Mouse (Mus musculus): ENCODE data around the gene Bex4. TPM values are rescaled to one million over a fixed set of nuclear protein-coding genes. Genes with fewer than 3 reads are reported as not detected.
"Not testable (repeated sequence)": the region's sequence is repeated elsewhere in the genome, so short reads cannot be mapped to it uniquely, and the experiment has no call there.

Gene Bex4
- polyA plus RNA-seq, 1 experiment from 2014 or later, result 28.7 TPM

DNA sequence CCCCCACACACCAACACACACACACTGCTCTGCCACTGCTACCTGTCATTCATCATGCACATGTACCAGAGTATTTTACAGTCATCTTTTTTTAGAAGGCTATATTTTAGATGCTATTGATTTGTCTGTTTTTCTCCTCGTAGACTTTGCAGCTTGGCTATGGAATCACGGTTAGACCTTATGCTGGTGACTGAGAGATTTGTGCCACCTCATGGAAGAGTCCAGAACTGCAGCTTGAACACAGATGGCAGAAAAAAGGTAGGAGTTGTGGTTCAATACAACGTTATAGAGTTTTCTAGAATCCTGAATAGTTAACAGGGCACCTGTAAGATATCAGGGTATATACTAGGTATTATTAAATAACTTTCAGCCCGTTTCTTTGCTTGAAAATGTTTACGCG, 30.9 kb upstream of the Bex4 start:
- no peak overlapping the region for H3K4me3 ChIP-seq (ENCODE audit: low read depth, low read length)
- no peaks in the 10 kb centered on the region for H3K27me3 ChIP-seq (ENCODE audit: control insufficient read depth, insufficient read depth, low read length)
- H3K4me1 ChIP-seq (replicated peaks; ENCODE audit: control insufficient read depth, insufficient read depth), result no peaks in the 10 kb centered on the region
- DNase-seq (ENCODE audit: low spot score), result peak; percentile 42
- TF ChIP-seq CTCF (IDR thresholded peaks at IDR 0.05; ENCODE audit: low read depth), result peak; percentile 76
- TF ChIP-seq EP300 (optimal IDR thresholded peaks at IDR 0.05), result no peak
- H3K27ac ChIP-seq (replicated peaks), result no peak overlapping the region
- ATAC-seq (ENCODE audit: low FRiP score, low TSS enrichment), result no peak
- no peak overlapping the region for H3K9ac ChIP-seq (ENCODE audit: low read length)
- H3K4me2 ChIP-seq (replicated peaks; ENCODE audit: low read depth), result no peak overlapping the region
- H3K9me3 ChIP-seq (ENCODE audit: control insufficient read depth, low read length), result no peaks in the 10 kb centered on the region
- H3K36me3 ChIP-seq (ENCODE audit: control insufficient read depth, insufficient read depth, low read length), result no peaks in the 10 kb centered on the region
- WGBS, result 34% methylated on average over 6 of the region's 6 CpGs

DNA sequence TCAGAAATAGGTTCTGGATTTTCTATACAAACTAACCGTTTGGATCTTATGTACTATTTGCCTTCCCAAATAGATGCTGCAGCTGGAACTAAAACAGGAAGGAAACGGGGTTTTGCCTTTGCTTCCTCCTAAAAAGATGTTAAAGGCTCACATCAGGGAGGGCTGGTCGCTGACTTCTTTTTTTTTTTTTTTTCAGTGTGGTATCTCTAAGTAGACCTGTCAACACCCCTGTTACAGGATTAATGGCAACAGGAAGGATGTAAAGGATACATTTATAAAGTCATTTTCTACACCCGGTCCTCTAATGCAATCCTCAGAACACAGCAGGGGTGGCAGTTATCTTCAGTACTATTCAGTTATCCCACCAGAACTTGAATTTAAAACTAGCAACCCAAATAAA, 23.8 kb upstream of the Bex4 start:
- no peak overlapping the region; the same call in 1 of the 2 replicates for H3K4me2 ChIP-seq (replicated peaks; ENCODE audit: low read depth)
- H3K36me3 ChIP-seq (ENCODE audit: control insufficient read depth, insufficient read depth, low read length), result no peaks in the 10 kb centered on the region
- WGBS, result 29% methylated on average over 4 of the region's 4 CpGs
- H3K9ac ChIP-seq (ENCODE audit: low read length), result no peak overlapping the region
- no peak for TF ChIP-seq CTCF (IDR thresholded peaks at IDR 0.05; ENCODE audit: low read depth)
- TF ChIP-seq EP300 (optimal IDR thresholded peaks at IDR 0.05), result no peak
- no peaks in the 10 kb centered on the region for H3K9me3 ChIP-seq (ENCODE audit: control insufficient read depth, low read length)
- H3K27me3 ChIP-seq (ENCODE audit: control insufficient read depth, insufficient read depth, low read length), result no peaks in the 10 kb centered on the region
- H3K4me1 ChIP-seq (replicated peaks; ENCODE audit: control insufficient read depth, insufficient read depth), result no peaks in the 10 kb centered on the region
- H3K4me3 ChIP-seq (ENCODE audit: low read depth, low read length), result no peak overlapping the region
- no peak for ATAC-seq (ENCODE audit: low FRiP score, low TSS enrichment)
- no peak overlapping the region for H3K27ac ChIP-seq (replicated peaks)
- DNase-seq (ENCODE audit: low spot score), result no peak

DNA sequence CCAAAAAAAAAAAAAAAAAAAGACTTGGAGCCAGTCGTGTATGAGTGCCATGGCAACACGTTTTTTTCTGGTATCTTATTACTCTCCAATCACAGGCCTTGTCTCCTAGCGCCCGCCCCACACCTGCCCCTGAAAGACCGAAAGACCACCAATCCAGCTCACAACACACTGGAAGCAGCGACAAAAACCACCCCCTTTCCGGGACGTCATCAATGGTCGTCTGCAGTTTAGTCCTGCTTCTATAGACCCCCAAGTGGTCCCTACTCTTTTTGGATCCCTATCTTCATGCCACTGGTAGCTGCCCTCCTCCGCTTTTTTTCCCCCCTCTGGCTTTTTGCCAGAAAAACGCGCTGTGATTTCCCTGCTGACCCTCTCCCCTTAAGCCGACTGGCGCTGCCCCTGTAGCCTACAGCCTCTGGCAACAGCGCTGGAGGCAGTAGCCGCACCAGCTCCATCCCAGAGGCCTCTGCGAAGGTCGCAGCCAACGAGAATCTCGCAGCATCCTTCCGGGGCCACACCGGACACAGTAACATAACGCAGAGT, 23.3 kb upstream of the Bex4 start:
- Histone ChIP-seq H3K9ac (ENCODE audit: low read length) (no peak overlapping the region), H3K9me3 (ENCODE audit: control insufficient read depth, low read length) (no peaks in the 10 kb centered on the region), H3K27ac (replicated peaks) (no peak overlapping the region), H3K4me2 (replicated peaks; ENCODE audit: low read depth) (peak overlapping the region; percentile 51), H3K4me1 (replicated peaks; ENCODE audit: control insufficient read depth, insufficient read depth) (no peaks in the 10 kb centered on the region), H3K4me3 (ENCODE audit: low read depth, low read length) (peak overlapping the region; percentile 32), H3K27me3 (ENCODE audit: control insufficient read depth, insufficient read depth, low read length) (no peaks in the 10 kb centered on the region), H3K36me3 (ENCODE audit: control insufficient read depth, insufficient read depth, low read length) (no peaks in the 10 kb centered on the region)
- WGBS, result 14% methylated on average over 23 of the region's 23 CpGs
- DNase-seq (ENCODE audit: low spot score), result peak; percentile 30
- ATAC-seq (ENCODE audit: low FRiP score, low TSS enrichment), result peak; percentile 68; the same call in 1 of the 2 replicates
- TF ChIP-seq CTCF (IDR thresholded peaks at IDR 0.05; ENCODE audit: low read depth), result no peak
- TF ChIP-seq EP300 (optimal IDR thresholded peaks at IDR 0.05), result no peak

DNA sequence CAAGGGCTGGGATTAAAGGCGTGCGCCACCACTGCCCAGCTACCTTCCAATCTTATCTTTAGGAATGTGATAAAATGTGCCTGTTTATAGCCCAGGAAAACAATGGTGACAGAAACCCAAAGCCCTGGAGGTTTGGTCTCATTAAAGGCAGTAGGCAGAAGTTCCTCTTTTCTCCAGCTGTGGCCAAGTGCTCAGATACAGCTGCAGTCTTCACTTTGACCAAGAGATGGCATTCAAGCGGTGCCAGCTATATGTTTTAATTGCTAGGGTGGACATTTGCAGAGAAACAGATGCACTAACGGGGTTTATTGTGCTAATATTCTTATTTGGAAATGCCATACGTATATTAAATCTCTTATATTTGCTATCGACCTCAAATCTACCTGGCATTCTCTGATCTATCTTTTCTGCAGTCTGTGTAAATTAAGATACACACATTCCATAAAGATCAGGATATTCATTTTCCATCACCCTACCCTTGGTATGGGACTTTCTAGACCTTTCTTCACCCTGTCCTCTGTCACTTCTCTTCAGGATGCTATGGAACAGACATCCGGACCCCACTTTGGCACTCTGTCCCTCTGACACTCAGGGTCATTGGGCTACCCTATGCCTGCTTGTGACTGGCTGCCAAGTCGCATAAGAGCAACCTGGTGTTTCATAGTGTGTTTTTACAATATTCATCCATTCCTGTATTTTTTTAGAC, 11.6 kb upstream of the Bex4 start:
- no peaks in the 10 kb centered on the region for H3K36me3 ChIP-seq (ENCODE audit: control insufficient read depth, insufficient read depth, low read length)
- ATAC-seq (ENCODE audit: low FRiP score, low TSS enrichment) (no peak), DNase-seq (ENCODE audit: low spot score) (no peak)
- no peaks in the 10 kb centered on the region for H3K9me3 ChIP-seq (ENCODE audit: control insufficient read depth, low read length)
- no peak overlapping the region for H3K9ac ChIP-seq (ENCODE audit: low read length)
- WGBS, result 55% methylated on average over 8 of the region's 8 CpGs
- TF ChIP-seq CTCF (IDR thresholded peaks at IDR 0.05; ENCODE audit: low read depth) (peak; percentile 50), EP300 (optimal IDR thresholded peaks at IDR 0.05) (no peak)
- H3K4me3 ChIP-seq (ENCODE audit: low read depth, low read length), result no peak overlapping the region
- H3K27me3 ChIP-seq (ENCODE audit: control insufficient read depth, insufficient read depth, low read length), result no peaks in the 10 kb centered on the region
- H3K27ac ChIP-seq (replicated peaks), result no peak overlapping the region
- H3K4me1 ChIP-seq (replicated peaks; ENCODE audit: control insufficient read depth, insufficient read depth), result no peaks in the 10 kb centered on the region
- H3K4me2 ChIP-seq (replicated peaks; ENCODE audit: low read depth), result no peak overlapping the region

DNA sequence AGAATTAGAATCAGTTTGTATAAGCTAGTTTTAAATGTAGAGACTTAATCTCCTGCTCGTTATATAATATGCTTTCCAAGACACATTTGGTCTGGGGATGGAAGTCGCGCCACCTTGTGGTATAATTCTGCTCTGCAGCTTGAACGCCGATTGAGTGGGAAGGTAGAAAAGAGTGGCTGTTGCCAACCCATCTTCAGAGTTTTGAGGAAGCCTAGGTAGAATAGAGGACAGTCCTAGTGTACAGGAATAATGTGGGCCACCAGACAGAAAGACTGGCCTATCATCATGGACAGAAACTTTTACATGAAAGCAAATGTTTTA, 11.1 kb upstream of the Bex4 start:
- no peak overlapping the region for H3K4me3 ChIP-seq (ENCODE audit: low read depth, low read length)
- H3K27me3 ChIP-seq (ENCODE audit: control insufficient read depth, insufficient read depth, low read length), result no peaks in the 10 kb centered on the region
- H3K9ac ChIP-seq (ENCODE audit: low read length), result no peak overlapping the region
- DNase-seq (ENCODE audit: low spot score) (peak; percentile 60), ATAC-seq (ENCODE audit: low FRiP score, low TSS enrichment) (no peak)
- no peak overlapping the region for H3K4me2 ChIP-seq (replicated peaks; ENCODE audit: low read depth)
- H3K36me3 ChIP-seq (ENCODE audit: control insufficient read depth, insufficient read depth, low read length), result no peaks in the 10 kb centered on the region
- no peak overlapping the region for H3K27ac ChIP-seq (replicated peaks)
- WGBS, result 5% methylated on average over 5 of the region's 5 CpGs
- no peaks in the 10 kb centered on the region for H3K9me3 ChIP-seq (ENCODE audit: control insufficient read depth, low read length)
- no peaks in the 10 kb centered on the region for H3K4me1 ChIP-seq (replicated peaks; ENCODE audit: control insufficient read depth, insufficient read depth)
- no peak for TF ChIP-seq EP300 (optimal IDR thresholded peaks at IDR 0.05)
- peak; percentile 78 for TF ChIP-seq CTCF (IDR thresholded peaks at IDR 0.05; ENCODE audit: low read depth)

DNA sequence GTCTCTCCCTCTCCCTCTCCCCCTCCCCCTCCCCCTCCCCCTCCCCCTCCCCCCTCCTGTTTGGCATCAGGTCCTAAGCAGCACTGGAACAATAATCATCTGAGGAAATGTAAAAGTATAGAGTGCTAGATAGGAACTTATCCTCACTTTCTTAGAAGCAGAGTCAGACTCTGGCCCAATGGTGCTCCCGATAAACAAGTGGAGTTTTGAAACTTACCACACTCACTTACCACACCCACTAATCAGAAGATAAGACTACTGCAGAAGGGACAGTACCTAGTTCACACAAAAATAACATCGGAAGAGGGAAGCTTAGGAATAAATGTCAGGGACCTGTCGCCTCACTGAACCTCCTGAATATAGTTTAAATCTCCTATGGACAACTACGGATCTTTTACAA, 3.2 kb upstream of the Bex4 start:
- Histone ChIP-seq H3K36me3 (ENCODE audit: control insufficient read depth, insufficient read depth, low read length) (no peaks in the 10 kb centered on the region), H3K9ac (ENCODE audit: low read length) (no peak overlapping the region), H3K27ac (replicated peaks) (no peak overlapping the region), H3K27me3 (ENCODE audit: control insufficient read depth, insufficient read depth, low read length) (no peaks in the 10 kb centered on the region), H3K4me3 (ENCODE audit: low read depth, low read length) (no peak overlapping the region), H3K4me2 (replicated peaks; ENCODE audit: low read depth) (no peak overlapping the region), H3K4me1 (replicated peaks; ENCODE audit: control insufficient read depth, insufficient read depth) (no peaks in the 10 kb centered on the region), H3K9me3 (ENCODE audit: control insufficient read depth, low read length) (no peaks in the 10 kb centered on the region)
- DNase-seq (ENCODE audit: low spot score) (no peak), ATAC-seq (ENCODE audit: low FRiP score, low TSS enrichment) (no peak)
- TF ChIP-seq CTCF (IDR thresholded peaks at IDR 0.05; ENCODE audit: low read depth), result no peak
- TF ChIP-seq EP300 (optimal IDR thresholded peaks at IDR 0.05), result no peak
- WGBS, result 85% methylated on average over 4 of the region's 4 CpGs

DNA sequence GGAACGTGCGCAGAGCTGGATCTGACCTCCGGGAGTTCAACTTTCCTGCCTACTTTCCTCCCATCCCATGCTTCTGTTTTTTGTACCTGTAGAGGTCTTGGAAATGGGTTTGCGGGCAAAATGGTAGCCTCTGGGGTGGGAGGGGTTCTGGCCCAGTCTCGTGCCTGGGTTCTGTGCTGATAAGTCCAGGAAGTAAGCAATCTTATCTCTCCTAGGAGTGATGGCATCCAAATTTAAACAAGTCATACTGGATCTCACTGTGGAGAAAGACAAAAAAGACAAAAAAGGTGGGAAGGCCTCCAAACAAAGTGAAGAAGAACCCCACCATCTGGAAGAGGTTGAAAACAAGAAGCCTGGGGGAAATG, 826 bp downstream of the Bex4 start:
- peak; percentile 12 for DNase-seq (ENCODE audit: low spot score)
- H3K4me1 ChIP-seq (replicated peaks; ENCODE audit: control insufficient read depth, insufficient read depth); H3K36me3 ChIP-seq (ENCODE audit: control insufficient read depth, insufficient read depth, low read length); H3K27ac ChIP-seq (replicated peaks); H3K9ac ChIP-seq (ENCODE audit: low read length); ATAC-seq (ENCODE audit: low FRiP score, low TSS enrichment); H3K4me3 ChIP-seq (ENCODE audit: low read depth, low read length); H3K4me2 ChIP-seq (replicated peaks; ENCODE audit: low read depth); H3K27me3 ChIP-seq (ENCODE audit: control insufficient read depth, insufficient read depth, low read length); H3K9me3 ChIP-seq (ENCODE audit: control insufficient read depth, low read length): not testable (repeated sequence)
- WGBS, result 22% methylated on average over 5 of the region's 5 CpGs
